Mouse (Mus musculus): Measurements from ENCODE around the gene Gm49322. TPM values are rescaled to one million over a fixed set of nuclear protein-coding genes. Genes with fewer than 3 reads are reported as not detected.

Gene Gm49322
- polyA plus RNA-seq, 1 experiment, result 2.4 TPM

- WGBS, result 85% methylated on average over 3 of the region's 3 CpGs
- TF ChIP-seq POLR2A (IDR thresholded peaks at IDR 0.05; ENCODE audit: borderline replicate concordance, control insufficient read depth, low read depth, low read length), result no peak
- TF ChIP-seq CTCF (IDR thresholded peaks at IDR 0.05; ENCODE audit: control insufficient read depth, insufficient read depth, low read length), result no peak
- peaks cover 7% of the 10 kb centered on the region; the same call in 1 of the 2 replicates for H3K4me1 ChIP-seq (ENCODE audit: control insufficient read depth, insufficient read depth, low read length)
Observed at GRCm38 (mm10) chr10:80611905-80612304, 6.1 kb downstream of the Gm49322 start.

DNA sequence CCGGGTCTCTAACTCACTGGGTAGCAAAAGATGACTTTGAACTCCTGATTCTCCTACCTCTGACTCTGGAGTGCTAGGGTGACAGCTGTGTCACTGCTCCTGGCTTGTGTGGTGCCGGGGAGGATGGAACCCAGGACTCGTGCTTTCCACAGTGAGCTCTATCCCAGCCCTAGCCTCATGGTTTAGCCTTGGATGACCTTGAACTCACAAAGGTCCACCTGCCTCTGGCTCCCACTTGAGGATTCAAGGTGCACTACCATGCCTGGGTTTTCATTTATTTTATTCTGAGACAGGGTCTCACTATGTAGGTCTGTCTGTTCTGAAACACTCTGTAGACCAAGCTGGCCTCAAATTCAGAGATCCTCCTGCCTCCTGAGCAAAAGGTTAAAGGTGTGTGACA lies 8.0 kb downstream of the Gm49322 start:
- no peak overlapping the region for H3K27ac ChIP-seq (ENCODE audit: control insufficient read depth, insufficient read depth, low read depth, low read length, poor library complexity)
- WGBS, result 91% methylated on average over 3 of the region's 3 CpGs
- no peak for TF ChIP-seq POLR2A (IDR thresholded peaks at IDR 0.05; ENCODE audit: borderline replicate concordance, control insufficient read depth, low read depth, low read length)
- TF ChIP-seq CTCF (IDR thresholded peaks at IDR 0.05; ENCODE audit: control insufficient read depth, insufficient read depth, low read length), result no peak

More at GRCm38 (mm10) chr10:80611905-80612304, 6.1 kb downstream of the Gm49322 start:
- H3K4me3 ChIP-seq (replicated peaks; ENCODE audit: control insufficient read depth, low read depth, low read length), result no peak overlapping the region
- peak overlapping the region; percentile 16; the same call in 1 of the 2 replicates for H3K27ac ChIP-seq (ENCODE audit: control insufficient read depth, insufficient read depth, low read depth, low read length, poor library complexity)

DNA sequence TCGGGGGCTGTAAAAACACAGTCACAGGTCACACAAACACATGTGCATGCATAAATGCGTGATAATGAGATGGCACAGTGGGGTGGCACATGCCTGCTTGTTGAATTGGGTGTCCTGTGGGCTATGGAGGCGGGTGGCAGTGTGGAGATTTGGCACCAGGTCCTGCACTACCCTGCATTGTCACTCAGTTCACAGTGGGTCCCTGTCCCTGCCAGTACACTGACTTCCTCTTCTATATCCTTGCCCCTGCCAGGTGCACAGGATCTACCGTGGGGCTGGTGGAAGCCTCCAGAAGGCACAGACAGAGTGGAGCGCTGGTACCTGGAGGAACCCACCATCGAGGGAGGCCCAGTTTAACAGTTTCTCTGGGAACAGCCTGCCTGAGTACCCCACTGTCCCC lies 8.5 kb downstream of the Gm49322 start:
- Histone ChIP-seq H3K4me1 (ENCODE audit: control insufficient read depth, insufficient read depth, low read length) (peaks cover 7% of the 10 kb centered on the region; the same call in 1 of the 2 replicates), H3K27ac (ENCODE audit: control insufficient read depth, insufficient read depth, low read depth, low read length, poor library complexity) (no peak overlapping the region), H3K4me3 (replicated peaks; ENCODE audit: control insufficient read depth, low read depth, low read length) (no peak overlapping the region)
- TF ChIP-seq POLR2A (IDR thresholded peaks at IDR 0.05; ENCODE audit: borderline replicate concordance, control insufficient read depth, low read depth, low read length) (no peak), CTCF (IDR thresholded peaks at IDR 0.05; ENCODE audit: control insufficient read depth, insufficient read depth, low read length) (no peak)
- WGBS, result 57% methylated on average over 6 of the region's 6 CpGs

More for the DNA sequence above, 8.0 kb downstream of the Gm49322 start:
- peaks cover 7% of the 10 kb centered on the region; the same call in 1 of the 2 replicates for H3K4me1 ChIP-seq (ENCODE audit: control insufficient read depth, insufficient read depth, low read length)
- no peak overlapping the region for H3K4me3 ChIP-seq (replicated peaks; ENCODE audit: control insufficient read depth, low read depth, low read length)

- Histone ChIP-seq H3K4me3 (replicated peaks; ENCODE audit: control insufficient read depth, low read depth, low read length) (no peak overlapping the region), H3K4me1 (ENCODE audit: control insufficient read depth, insufficient read depth, low read length) (no peaks in the 10 kb centered on the region; the same call in 1 of the 2 replicates), H3K27ac (ENCODE audit: control insufficient read depth, insufficient read depth, low read depth, low read length, poor library complexity) (peak overlapping the region; percentile 42; the same call in 1 of the 2 replicates)
- TF ChIP-seq POLR2A (IDR thresholded peaks at IDR 0.05; ENCODE audit: borderline replicate concordance, control insufficient read depth, low read depth, low read length) (no peak), CTCF (IDR thresholded peaks at IDR 0.05; ENCODE audit: control insufficient read depth, insufficient read depth, low read length) (no peak)
- 11% methylated on average over 9 of the region's 9 CpGs for WGBS
Observed at GRCm38 (mm10) chr10:80618181-80618580, 12.4 kb downstream of the Gm49322 start.

DNA sequence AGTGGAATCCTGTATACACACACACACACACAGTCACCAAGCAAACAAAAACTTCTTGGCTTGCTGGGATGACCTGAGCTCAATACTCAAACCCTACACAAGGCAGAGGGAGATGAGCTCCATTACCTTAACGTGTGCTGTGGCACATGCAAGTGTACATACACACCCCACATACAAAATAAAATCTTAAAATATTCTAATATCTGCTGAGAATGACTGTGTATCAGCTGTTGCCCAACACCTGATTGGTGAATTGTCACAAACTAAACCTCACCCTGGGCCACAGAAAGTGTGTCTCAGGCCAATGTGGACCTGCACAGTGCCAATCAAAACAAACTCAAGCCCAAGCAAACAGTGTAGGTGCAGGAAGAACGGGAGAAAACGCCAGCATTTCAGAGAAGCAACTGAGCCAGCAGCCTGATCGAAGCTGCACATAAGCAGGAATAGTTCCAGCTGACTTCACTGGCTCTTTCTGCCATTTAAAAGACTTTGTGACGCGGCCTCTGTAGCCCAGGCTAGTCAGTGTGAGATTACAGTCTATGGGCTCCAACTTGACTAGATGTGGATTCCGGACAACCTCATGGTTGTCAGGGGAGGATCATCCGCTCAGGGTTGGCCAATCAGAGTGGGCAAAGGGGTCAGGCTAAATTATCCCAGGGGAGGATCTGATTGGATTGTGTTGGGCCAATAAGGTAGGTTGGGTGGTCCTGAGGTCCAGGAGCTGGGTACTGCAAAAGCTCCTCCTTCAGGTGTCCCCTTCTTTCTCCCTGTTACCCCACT lies 13.8 kb downstream of the Gm49322 start:
- peaks cover 4% of the 10 kb centered on the region for H3K4me1 ChIP-seq (ENCODE audit: control insufficient read depth, insufficient read depth, low read length)
- H3K27ac ChIP-seq (ENCODE audit: control insufficient read depth, insufficient read depth, low read depth, low read length, poor library complexity), result no peak overlapping the region
- WGBS, result 86% methylated on average over 8 of the region's 8 CpGs
- no peak for TF ChIP-seq POLR2A (IDR thresholded peaks at IDR 0.05; ENCODE audit: borderline replicate concordance, control insufficient read depth, low read depth, low read length)
- no peak overlapping the region for H3K4me3 ChIP-seq (replicated peaks; ENCODE audit: control insufficient read depth, low read depth, low read length)

- Histone ChIP-seq H3K27ac (ENCODE audit: control insufficient read depth, insufficient read depth, low read depth, low read length, poor library complexity) (no peak overlapping the region), H3K4me3 (replicated peaks; ENCODE audit: control insufficient read depth, low read depth, low read length) (no peak overlapping the region), H3K4me1 (ENCODE audit: control insufficient read depth, insufficient read depth, low read length) (peaks cover 4% of the 10 kb centered on the region)
- WGBS, result 93% methylated on average over 9 of the region's 9 CpGs
- TF ChIP-seq CTCF (IDR thresholded peaks at IDR 0.05; ENCODE audit: control insufficient read depth, insufficient read depth, low read length) (no peak), POLR2A (IDR thresholded peaks at IDR 0.05; ENCODE audit: borderline replicate concordance, control insufficient read depth, low read depth, low read length) (no peak)
Observed at GRCm38 (mm10) chr10:80620365-80620764, 14.5 kb downstream of the Gm49322 start.

- no peak for TF ChIP-seq POLR2A (IDR thresholded peaks at IDR 0.05; ENCODE audit: borderline replicate concordance, control insufficient read depth, low read depth, low read length)
- TF ChIP-seq CTCF (IDR thresholded peaks at IDR 0.05; ENCODE audit: control insufficient read depth, insufficient read depth, low read length), result no peak
- H3K4me1 ChIP-seq (ENCODE audit: control insufficient read depth, insufficient read depth, low read length), result peaks cover 4% of the 10 kb centered on the region
- H3K27ac ChIP-seq (ENCODE audit: control insufficient read depth, insufficient read depth, low read depth, low read length, poor library complexity), result peak overlapping the region; percentile 95
- peak overlapping the region; percentile 26 for H3K4me3 ChIP-seq (replicated peaks; ENCODE audit: control insufficient read depth, low read depth, low read length)
- 64% methylated on average over 16 of the region's 16 CpGs for WGBS
Observed at GRCm38 (mm10) chr10:80620796-80621689, 15.2 kb downstream of the Gm49322 start.

DNA sequence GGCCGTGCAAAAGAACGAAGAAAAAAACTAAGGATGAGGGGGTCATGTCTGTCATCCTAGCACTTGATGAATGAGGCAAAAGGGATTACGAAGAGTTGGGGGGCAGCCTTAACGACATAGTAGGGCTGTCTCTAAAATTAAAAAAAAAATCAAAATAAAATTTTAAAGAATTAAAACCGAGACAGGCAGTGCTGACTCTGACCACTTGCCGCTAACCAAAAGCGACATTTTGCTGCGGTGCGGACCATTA lies 15.8 kb downstream of the Gm49322 start:
- Histone ChIP-seq H3K27ac (ENCODE audit: control insufficient read depth, insufficient read depth, low read depth, low read length, poor library complexity) (peak overlapping the region; percentile 95), H3K4me3 (replicated peaks; ENCODE audit: control insufficient read depth, low read depth, low read length) (peak overlapping the region; percentile 76), H3K4me1 (ENCODE audit: control insufficient read depth, insufficient read depth, low read length) (peaks cover 4% of the 10 kb centered on the region)
- WGBS, result 1% methylated on average over 9 of the region's 9 CpGs
- TF ChIP-seq CTCF (IDR thresholded peaks at IDR 0.05; ENCODE audit: control insufficient read depth, insufficient read depth, low read length) (no peak), POLR2A (IDR thresholded peaks at IDR 0.05; ENCODE audit: borderline replicate concordance, control insufficient read depth, low read depth, low read length) (no peak)

Measured in bone marrow, adult 2 months (tissue).